In the genomic region with DNA sequence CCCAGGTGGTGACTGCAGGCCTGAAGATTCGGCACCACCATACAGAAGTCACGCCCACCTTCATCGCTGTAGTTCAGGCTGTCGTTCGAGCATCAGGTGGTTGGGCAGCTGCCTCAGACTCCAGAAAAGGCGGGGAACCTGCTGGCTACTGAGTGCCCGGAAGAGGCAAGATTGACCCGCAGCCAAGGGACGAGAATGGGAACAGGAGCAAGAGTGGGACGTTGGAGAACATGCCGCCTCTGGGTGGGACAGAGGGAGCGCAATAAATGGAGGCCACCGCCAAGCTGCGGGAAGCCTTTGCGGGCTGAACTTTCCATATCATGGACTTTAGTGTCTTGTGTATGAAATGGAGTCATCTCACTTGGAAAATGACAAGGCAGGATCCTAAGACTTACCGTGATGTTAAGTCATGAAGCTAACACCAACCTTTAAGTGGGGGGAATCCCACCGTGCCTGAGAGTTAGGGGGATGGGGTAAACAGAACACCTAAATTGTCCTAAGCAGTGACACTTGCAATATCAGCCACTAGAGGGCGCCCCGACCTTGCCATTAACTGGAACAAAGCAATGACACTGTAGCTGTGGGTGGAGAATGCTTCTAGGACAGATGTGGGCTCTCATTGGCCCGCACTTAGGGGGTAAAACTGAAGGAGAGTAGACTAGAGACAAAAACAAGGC, we compare ENCODE assay signal across 8 mouse cellular contexts. TPM values are rescaled to one million over a fixed set of nuclear protein-coding genes. Genes with fewer than 3 reads are reported as not detected.
DNase-seq lines count a peak whose midpoint lies in the region; ATAC-seq and TF ChIP-seq lines count a peak whose summit lies in the region.

No protein-coding gene starts in this region.

- TF ChIP-seq CTCF in left cerebral cortex, adult 2 months (IDR thresholded peaks at IDR 0.05): peak; percentile 97

- no peak overlapping the region for H3K4me3 ChIP-seq in left cerebral cortex, adult 2 months

- H3K27ac ChIP-seq in left cerebral cortex, adult 2 months: no peak overlapping the region

- peak; percentile 92 for DNase-seq in ZHBTc4 (ENCODE audit: low read depth, low spot score)
- peak; percentile 81 to 87 for DNase-seq in gastrocnemius, adult 8-10 months (ENCODE audit: low spot score in 2 of 2)
- DNase-seq in hindlimb bud, embryonic 11.5 days (ENCODE audit: extremely low spot score, low read depth, low spot score): peak; percentile 78
- peak; percentile 82 to 89 for DNase-seq in left cerebral cortex, adult 2 months (ENCODE audit: extremely low spot score in 1 of 2, low spot score in 2 of 2)
- DNase-seq in right cerebral cortex, postnatal 14 days: peak; percentile 93
- peak; percentile 91 for DNase-seq in urinary bladder, postnatal 25 days (ENCODE audit: low spot score)

- peak; percentile 59 for ATAC-seq in common myeloid progenitor, adult 5-6 weeks (replicated peaks; ENCODE audit: low read depth, poor library complexity, severe bottlenecking)
- ATAC-seq in megakaryocyte progenitor cell, adult 5-6 weeks (replicated peaks; ENCODE audit: poor library complexity): peak; percentile 82

- intact Hi-C loops in left cerebral cortex, adult 2 months (cut with DNase I): loop anchor here (1.0 to 5.0 kb wide), 6 partner anchors 49 to 365 kb away; a partner anchor contains a TSS

RNA-seq across cellular contexts. Expression of a gene that starts 3.1 kb away (rescaled TPM):
- 4.6 and 7.8 TPM in 2 replicates for total RNA-seq in common myeloid progenitor, adult 5-6 weeks (2017)
- total RNA-seq in gastrocnemius, adult 8-10 months (2022): 1 to 10 TPM; 1.2 to 2.5 (median 2.0) TPM
- total RNA-seq in left cerebral cortex, adult 2 months (2021): 1 to 10 TPM; 2.7 to 3.8 TPM
- total RNA-seq in megakaryocyte progenitor cell, adult 5-6 weeks (2015): 0.29 and 1.4 TPM in 2 replicates
- 2.8 and 3.5 TPM in 2 replicates for total RNA-seq in megakaryocyte progenitor cell, adult 5-6 weeks (2017)

RNA-seq across cellular contexts. Expression of a gene that starts 24.6 kb away (rescaled TPM):
- total RNA-seq in common myeloid progenitor, adult 5-6 weeks (2017): 0.23 TPM in 1 of 2 replicates, not detected in the other
- not detected for total RNA-seq in gastrocnemius, adult 8-10 months (2022)
- 1 to 10 TPM; 3.2 to 4.1 TPM for total RNA-seq in left cerebral cortex, adult 2 months (2021)
- not detected in 2 replicates for total RNA-seq in megakaryocyte progenitor cell, adult 5-6 weeks (2015)
- total RNA-seq in megakaryocyte progenitor cell, adult 5-6 weeks (2017): not detected in 2 replicates

RNA-seq across cellular contexts. Expression of a gene that starts 25.9 kb away (rescaled TPM):
- total RNA-seq in common myeloid progenitor, adult 5-6 weeks (2017): not detected in 2 replicates
- under 1 TPM in 1 of 4 experiments, not detected in 3; 0.07 TPM for total RNA-seq in gastrocnemius, adult 8-10 months (2022)
- 1 to 10 TPM; 9.4 to 9.9 TPM for total RNA-seq in left cerebral cortex, adult 2 months (2021)
- total RNA-seq in megakaryocyte progenitor cell, adult 5-6 weeks (2015): not detected in 2 replicates
- total RNA-seq in megakaryocyte progenitor cell, adult 5-6 weeks (2017): not detected in 2 replicates

RNA-seq across cellular contexts. Expression of a gene that starts 57.8 kb away (rescaled TPM):
- 0.59 TPM in 1 of 2 replicates, not detected in the other for total RNA-seq in common myeloid progenitor, adult 5-6 weeks (2017)
- total RNA-seq in gastrocnemius, adult 8-10 months (2022): 1 to 10 TPM in 1 of 4 experiments, under 1 TPM in 3; 0.53 to 2.1 (median 0.78) TPM
- total RNA-seq in left cerebral cortex, adult 2 months (2021): 1 to 10 TPM; 8.4 to 8.9 TPM
- total RNA-seq in megakaryocyte progenitor cell, adult 5-6 weeks (2015): 0.34 and 0.42 TPM in 2 replicates
- total RNA-seq in megakaryocyte progenitor cell, adult 5-6 weeks (2017): 0.27 TPM in 1 of 2 replicates, not detected in the other

Comparison
In these comparisons a context has a peak if more than half of its experiments do, and no peak if none do; other contexts are left out.
1. RNA of a gene that starts 25.9 kb away (total RNA-seq): 9.4 to 9.9 TPM in left cerebral cortex, adult 2 months; 0.07 TPM in gastrocnemius, adult 8-10 months, not detected in common myeloid progenitor, adult 5-6 weeks and not detected in megakaryocyte progenitor cell, adult 5-6 weeks; every median in the first group is over 4 times any median in the second.
2. Peak in every context shown above with its lines, with median percentiles within 50 percentile points of each other: DNase-seq.